Comparison of ENCODE assay signal across 8 mouse cellular contexts in the genomic region with DNA sequence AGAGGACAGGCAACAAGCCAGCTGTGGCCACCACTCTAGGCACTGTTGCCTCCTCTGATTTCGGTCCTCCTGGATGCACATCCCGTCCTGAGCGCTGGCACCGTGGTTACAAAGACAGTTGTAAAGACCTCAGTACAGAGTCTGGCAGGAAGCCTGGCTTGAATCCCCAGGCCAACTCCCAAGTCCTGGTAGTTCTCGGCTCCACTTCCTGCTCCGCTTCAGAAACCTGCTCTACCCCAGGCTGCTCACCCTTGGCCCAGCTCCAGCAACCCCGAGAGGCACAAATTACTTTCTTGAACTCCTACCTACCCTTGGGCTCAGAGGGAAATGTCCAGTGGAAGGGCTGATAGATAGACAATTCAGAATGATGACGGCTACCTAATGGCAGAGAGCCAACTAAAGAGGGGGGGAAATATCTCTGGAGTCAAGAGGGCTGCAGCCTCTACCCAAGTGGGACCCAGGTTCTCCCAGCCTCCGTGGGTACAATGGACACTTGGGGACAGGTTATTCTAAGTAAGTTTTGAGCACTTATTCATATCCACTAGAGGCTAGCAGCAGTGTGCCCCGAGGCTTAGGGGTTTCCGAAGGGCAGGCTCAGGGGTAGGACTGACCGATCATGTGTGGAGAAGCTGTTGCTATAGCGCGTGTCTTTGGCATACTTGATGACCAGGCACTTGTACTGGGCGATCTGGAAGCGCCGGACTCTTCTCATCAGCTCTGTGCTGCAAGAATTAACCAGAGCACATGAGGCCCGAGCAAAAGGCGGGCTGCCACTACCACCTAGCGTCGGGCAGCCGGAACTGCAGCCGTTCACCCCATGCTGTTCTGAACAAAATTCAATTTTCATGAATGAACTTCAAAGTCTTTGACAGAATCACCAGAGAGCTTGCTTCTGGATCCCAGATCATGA. TPM values are rescaled to one million over a fixed set of nuclear protein-coding genes. Genes with fewer than 3 reads are reported as not detected.
DNase-seq lines count a peak whose midpoint lies in the region; ATAC-seq and TF ChIP-seq lines count a peak whose summit lies in the region.

No protein-coding gene starts in this region.

- peaks cover 33% of the 10 kb centered on the region for H3K36me3 ChIP-seq in ES-E14 (ENCODE audit: control insufficient read depth, insufficient read depth, low read length, poor library complexity, severe bottlenecking)
- H3K36me3 ChIP-seq in forebrain, embryonic 15.5 days, result no peaks in the 10 kb centered on the region
- peaks cover 38% of the 10 kb centered on the region for H3K36me3 ChIP-seq in lung, embryonic 15.5 days

- DNase-seq in ES-E14 (ENCODE audit: low read depth, low spot score), result no peak
- DNase-seq in cerebellum, adult 18-20 months, result peak; percentile 66 to 82
- peak; percentile 85 for DNase-seq in heart, postnatal 36 days
- DNase-seq in layer of hippocampus, adult 9-10 months (ENCODE audit: low spot score), result peak; percentile 63
- peak; percentile 57 for DNase-seq in ovary, adult 18-20 months (ENCODE audit: low spot score)
- peak; percentile 83 for DNase-seq in thymus, postnatal 0 days (ENCODE audit: low spot score)

- peak overlapping the region; percentile 85 for H3K4me2 ChIP-seq in forebrain, embryonic 15.5 days (replicated peaks)
- peak overlapping the region; percentile 90 for H3K4me2 ChIP-seq in lung, embryonic 15.5 days

- no peaks in the 10 kb centered on the region for H3K27me3 ChIP-seq in forebrain, embryonic 15.5 days
- H3K27me3 ChIP-seq in lung, embryonic 15.5 days, result no peaks in the 10 kb centered on the region

- H3K4me1 ChIP-seq in ES-E14 (ENCODE audit: control insufficient read depth in 2 of 2, insufficient read depth in 2 of 2, low read length in 2 of 2, poor library complexity in 1 of 2), result peaks cover 0 to 26% of the 10 kb centered on the region in 2 experiments; a peak in 3 of 4 replicates
- H3K4me1 ChIP-seq in forebrain, embryonic 15.5 days, result peaks cover 54% of the 10 kb centered on the region
- peaks cover 69% of the 10 kb centered on the region for H3K4me1 ChIP-seq in lung, embryonic 15.5 days

- no peaks in the 10 kb centered on the region for H3K9me3 ChIP-seq in ES-E14 (ENCODE audit: control insufficient read depth, insufficient read depth, low read depth, low read length)
- H3K9me3 ChIP-seq in forebrain, embryonic 15.5 days, result no peaks in the 10 kb centered on the region
- no peaks in the 10 kb centered on the region for H3K9me3 ChIP-seq in lung, embryonic 15.5 days

- intact Hi-C loops in heart, postnatal 36 days (cut with DNase I), result loop anchor here (1.0 to 2.0 kb wide), 3 partner anchors 34 to 439 kb away; a partner anchor contains a TSS

- H3K4me3 ChIP-seq in ES-E14 (ENCODE audit: insufficient read depth in 1 of 2, low read depth in 1 of 2, low read length in 2 of 2, poor library complexity in 1 of 2, severe bottlenecking in 1 of 2), result peak overlapping the region; percentile 82 to 88
- peak overlapping the region; percentile 48 for H3K4me3 ChIP-seq in forebrain, embryonic 15.5 days
- peak overlapping the region; percentile 65 for H3K4me3 ChIP-seq in lung, embryonic 15.5 days

- peak overlapping the region; percentile 4; the same call in 1 of the 2 replicates for H3K27ac ChIP-seq in ES-E14 (ENCODE audit: insufficient read depth, low read depth, low read length, poor library complexity, severe bottlenecking)
- H3K27ac ChIP-seq in forebrain, embryonic 15.5 days (replicated peaks), result peak overlapping the region; percentile 64; the same call in 1 of the 2 replicates
- H3K27ac ChIP-seq in lung, embryonic 15.5 days, result peak overlapping the region; percentile 93

- peak overlapping the region; percentile 96; the same call in 1 of the 2 replicates for H3K9ac ChIP-seq in ES-E14 (ENCODE audit: insufficient read depth, low read depth, low read length, poor library complexity, severe bottlenecking)
- H3K9ac ChIP-seq in forebrain, embryonic 15.5 days (replicated peaks), result peak overlapping the region; percentile 52
- peak overlapping the region; percentile 73 for H3K9ac ChIP-seq in lung, embryonic 15.5 days

- peak; percentile 73 for ATAC-seq in forebrain, embryonic 15.5 days (replicated peaks)
- peak; percentile 66 for ATAC-seq in lung, embryonic 15.5 days (ENCODE audit: borderline replicate concordance, extremely low read depth, low FRiP score, low TSS enrichment)

- in situ Hi-C loops in ES-E14 (cut with MboI; ENCODE audit: low sequenced_read_pairs in 2 of 2, unreplicated experiment in 2 of 2), result loop anchor here in 1 of 2 experiments (25.0 kb wide), 1 partner anchor 437 kb away; no protein-coding TSS in a partner anchor

- WGBS in forebrain, embryonic 15.5 days, result 8% methylated on average over 23 of the region's 23 CpGs
- WGBS in lung, embryonic 15.5 days, result 7% methylated on average over 23 of the region's 23 CpGs

TF ChIP-seq in ES-E14, 5 proteins besides CTCF, POLR2A, EP300 and RAD21:
- no peak for TF ChIP-seq MAFK (IDR thresholded peaks at IDR 0.05; ENCODE audit: insufficient read depth, low read depth, low read length)
- peak; percentile 70; the same call in 1 of the 2 replicates for TF ChIP-seq ZC3H11A (IDR thresholded peaks at IDR 0.05; ENCODE audit: borderline replicate concordance, low read depth, low read length)
- TF ChIP-seq CHD2 (IDR thresholded peaks at IDR 0.05; ENCODE audit: low read depth, low read length), result no peak

RNA-seq across cellular contexts. Expression of a gene that starts 1.4 kb away (rescaled TPM):
- 1.8 and 2.4 TPM in 2 replicates for total RNA-seq in ES-E14 (2012; rRNA removed)
- polyA plus RNA-seq in forebrain, embryonic 15.5 days (2015; fragmentation: Nextera tagmentation; extraction: Ambion mirVana), result 5.3 and 6.4 TPM in 2 replicates
- total RNA-seq in heart, postnatal 36 days (2021), result 1 to 10 TPM; 3.1 TPM
- 3.8 and 5.3 TPM in 2 replicates for polyA plus RNA-seq in lung, embryonic 15.5 days (2015; fragmentation: Nextera tagmentation; extraction: Ambion mirVana)
- 6.5 and 6.9 TPM in 2 replicates for polyA plus RNA-seq in thymus, postnatal 0 days (2015; fragmentation: Nextera tagmentation; extraction: Ambion mirVana)

RNA-seq across cellular contexts. Expression of a gene that starts 1.6 kb away (rescaled TPM):
- total RNA-seq in ES-E14 (2012; rRNA removed), result 77.5 and 89.3 TPM in 2 replicates
- 45.9 and 52.1 TPM in 2 replicates for polyA plus RNA-seq in forebrain, embryonic 15.5 days (2015; fragmentation: Nextera tagmentation; extraction: Ambion mirVana)
- total RNA-seq in heart, postnatal 36 days (2021), result 1 to 10 TPM; 2.0 to 3.0 TPM
- 145 and 147 TPM in 2 replicates for polyA plus RNA-seq in lung, embryonic 15.5 days (2015; fragmentation: Nextera tagmentation; extraction: Ambion mirVana)
- 119 and 133 TPM in 2 replicates for polyA plus RNA-seq in thymus, postnatal 0 days (2015; fragmentation: Nextera tagmentation; extraction: Ambion mirVana)

RNA-seq across cellular contexts. Expression of a gene that starts 14.8 kb away (rescaled TPM):
- total RNA-seq in ES-E14 (2012; rRNA removed), result 0.40 and 0.42 TPM in 2 replicates
- polyA plus RNA-seq in forebrain, embryonic 15.5 days (2015; fragmentation: Nextera tagmentation; extraction: Ambion mirVana), result 0.72 and 0.79 TPM in 2 replicates
- 1 to 10 TPM in 1 of 2 experiments, not detected in 1; 1.1 TPM for total RNA-seq in heart, postnatal 36 days (2021)
- polyA plus RNA-seq in lung, embryonic 15.5 days (2015; fragmentation: Nextera tagmentation; extraction: Ambion mirVana), result 0.24 TPM in 1 of 2 replicates, not detected in the other
- polyA plus RNA-seq in thymus, postnatal 0 days (2015; fragmentation: Nextera tagmentation; extraction: Ambion mirVana), result 0.13 and 0.48 TPM in 2 replicates

RNA-seq across cellular contexts. Expression of a gene that starts 14.8 kb away (rescaled TPM):
- total RNA-seq in ES-E14 (2012; rRNA removed), result 69.6 and 98.0 TPM in 2 replicates
- polyA plus RNA-seq in forebrain, embryonic 15.5 days (2015; fragmentation: Nextera tagmentation; extraction: Ambion mirVana), result 12.3 and 12.6 TPM in 2 replicates
- 100 to 1,000 TPM; 109 to 119 TPM for total RNA-seq in heart, postnatal 36 days (2021)
- 63.3 and 73.7 TPM in 2 replicates for polyA plus RNA-seq in lung, embryonic 15.5 days (2015; fragmentation: Nextera tagmentation; extraction: Ambion mirVana)
- 100.0 and 116 TPM in 2 replicates for polyA plus RNA-seq in thymus, postnatal 0 days (2015; fragmentation: Nextera tagmentation; extraction: Ambion mirVana)

RNA-seq across cellular contexts. Expression of a gene that starts 24.7 kb away (rescaled TPM):
- 125 and 166 TPM in 2 replicates for total RNA-seq in ES-E14 (2012; rRNA removed)
- 97.5 and 106 TPM in 2 replicates for polyA plus RNA-seq in forebrain, embryonic 15.5 days (2015; fragmentation: Nextera tagmentation; extraction: Ambion mirVana)
- total RNA-seq in heart, postnatal 36 days (2021), result 1 to 10 TPM in 1 of 2 experiments, under 1 TPM in 1; 0.80 to 1.1 TPM
- polyA plus RNA-seq in lung, embryonic 15.5 days (2015; fragmentation: Nextera tagmentation; extraction: Ambion mirVana), result 352 and 368 TPM in 2 replicates
- 457 and 480 TPM in 2 replicates for polyA plus RNA-seq in thymus, postnatal 0 days (2015; fragmentation: Nextera tagmentation; extraction: Ambion mirVana)

Comparison
In these comparisons a context has a peak if more than half of its experiments do, and no peak if none do; other contexts are left out.
1. H3K27ac ChIP-seq: peak in every context shown above with its lines; median percentile 93 in lung, embryonic 15.5 days; 64 in forebrain, embryonic 15.5 days; 4 in ES-E14.